Mouse (Mus musculus): ENCODE measurements around the gene Slc17a7. TPM values are rescaled to one million over a fixed set of nuclear protein-coding genes. Genes with fewer than 3 reads are reported as not detected.
"Not testable (repeated sequence)": the region's sequence is repeated elsewhere in the genome, so short reads cannot be mapped to it uniquely, and the experiment has no call there.

Gene Slc17a7
- polyA plus RNA-seq, 1 experiment: not detected

DNA sequence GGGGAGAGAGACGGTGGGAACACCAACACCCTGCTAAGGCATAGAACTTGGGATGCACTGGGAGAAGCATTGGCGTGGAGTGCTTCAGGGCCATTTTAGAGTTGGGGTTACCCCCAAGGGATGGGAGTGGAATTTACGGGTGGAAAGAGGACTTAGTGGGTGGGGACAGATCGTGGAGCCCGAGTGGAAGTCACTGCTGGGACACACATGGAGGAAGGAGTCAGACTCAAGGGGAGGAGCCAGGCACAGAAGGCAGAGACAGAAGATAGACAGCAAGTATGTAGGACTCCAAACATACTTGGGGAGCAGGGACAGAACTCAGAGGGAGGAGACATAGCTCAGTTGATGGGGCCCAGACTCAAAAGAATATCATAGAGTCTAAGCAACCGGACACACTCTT, 1.2 kb upstream of the Slc17a7 start:
- no peak for TF ChIP-seq POLR2A (IDR thresholded peaks at IDR 0.05; ENCODE audit: borderline replicate concordance, low read depth, low read length)
- no peak; the same call in 1 of the 2 replicates for TF ChIP-seq CTCF (IDR thresholded peaks at IDR 0.05; ENCODE audit: low read depth, low read length)
- Histone ChIP-seq H3K27ac (ENCODE audit: insufficient read depth, low read depth, low read length) (no peak overlapping the region), H3K4me3 (ENCODE audit: insufficient read depth, low read length) (peak overlapping the region; percentile 51), H3K4me1 (ENCODE audit: control insufficient read depth, insufficient read depth, low read length) (no peaks in the 10 kb centered on the region)

DNA sequence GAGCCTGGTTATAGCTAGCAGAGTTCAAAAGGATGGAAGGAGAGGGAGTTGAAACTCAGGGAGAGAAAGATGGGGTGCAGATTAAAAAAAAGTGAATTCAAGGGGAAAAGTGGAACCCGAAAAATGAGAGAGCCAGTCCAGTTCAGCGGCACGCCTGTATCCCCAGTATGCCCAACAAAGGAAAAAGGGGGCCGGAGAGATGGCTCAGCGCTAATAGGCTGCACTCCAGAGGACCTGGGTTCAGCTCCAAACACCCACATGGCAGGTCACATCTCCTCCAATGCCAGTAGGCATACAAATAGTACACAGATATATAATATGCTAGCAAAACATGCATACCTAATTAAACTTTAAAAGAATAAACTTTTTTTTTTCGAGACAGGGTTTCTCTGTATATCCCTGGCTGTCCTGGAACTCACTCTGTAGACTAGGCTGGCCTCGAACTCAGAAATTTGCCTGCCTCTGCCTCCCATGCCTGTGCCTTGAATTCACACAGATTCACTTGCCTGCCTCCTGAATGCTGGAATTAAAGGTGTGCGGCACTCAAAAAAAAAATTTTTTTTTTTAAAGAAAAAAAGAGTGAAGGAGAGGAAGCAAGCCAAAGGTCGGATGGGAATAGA, 643 bp upstream of the Slc17a7 start:
- H3K4me1 ChIP-seq (ENCODE audit: control insufficient read depth, insufficient read depth, low read length): no peaks in the 10 kb centered on the region
- TF ChIP-seq CTCF (IDR thresholded peaks at IDR 0.05; ENCODE audit: low read depth, low read length): no peak
- no peak for TF ChIP-seq POLR2A (IDR thresholded peaks at IDR 0.05; ENCODE audit: borderline replicate concordance, low read depth, low read length)
- no peak overlapping the region for H3K4me3 ChIP-seq (ENCODE audit: insufficient read depth, low read length)
- H3K27ac ChIP-seq (ENCODE audit: insufficient read depth, low read depth, low read length): no peak overlapping the region

GRCm38 (mm10) chr7:45164833-45165232, 1.1 kb downstream of the Slc17a7 start:
- TF ChIP-seq POLR2A (IDR thresholded peaks at IDR 0.05; ENCODE audit: borderline replicate concordance, low read depth, low read length) (no peak), CTCF (IDR thresholded peaks at IDR 0.05; ENCODE audit: low read depth, low read length) (no peak)
- Histone ChIP-seq H3K4me1 (ENCODE audit: control insufficient read depth, insufficient read depth, low read length) (no peaks in the 10 kb centered on the region), H3K27ac (ENCODE audit: insufficient read depth, low read depth, low read length) (no peak overlapping the region), H3K4me3 (ENCODE audit: insufficient read depth, low read length) (no peak overlapping the region)

DNA sequence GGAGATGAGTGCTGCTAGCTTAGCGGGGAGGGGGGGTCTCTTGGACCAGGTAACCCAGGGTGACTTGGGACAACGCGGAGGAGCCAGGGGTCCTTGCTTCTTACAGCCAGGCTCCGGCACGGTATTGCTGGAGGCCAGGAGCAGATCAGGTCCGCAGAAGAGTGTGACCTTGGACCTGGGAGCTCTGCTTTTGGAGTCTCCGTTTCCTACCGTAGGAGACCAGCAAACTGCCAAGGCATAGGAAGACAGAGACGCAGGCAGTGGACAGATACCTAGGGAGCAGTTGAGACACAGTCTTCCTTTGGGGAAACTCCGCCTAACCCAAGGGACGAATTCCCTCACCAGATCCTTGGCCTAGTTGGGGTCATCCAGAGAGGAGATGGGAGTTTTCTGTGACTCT, 2.0 kb downstream of the Slc17a7 start:
- no peak overlapping the region for H3K27ac ChIP-seq (ENCODE audit: insufficient read depth, low read depth, low read length)
- H3K4me3 ChIP-seq (ENCODE audit: insufficient read depth, low read length): no peak overlapping the region
- no peaks in the 10 kb centered on the region for H3K4me1 ChIP-seq (ENCODE audit: control insufficient read depth, insufficient read depth, low read length)
- TF ChIP-seq CTCF (IDR thresholded peaks at IDR 0.05; ENCODE audit: low read depth, low read length) (no peak), POLR2A (IDR thresholded peaks at IDR 0.05; ENCODE audit: borderline replicate concordance, low read depth, low read length) (no peak)

DNA sequence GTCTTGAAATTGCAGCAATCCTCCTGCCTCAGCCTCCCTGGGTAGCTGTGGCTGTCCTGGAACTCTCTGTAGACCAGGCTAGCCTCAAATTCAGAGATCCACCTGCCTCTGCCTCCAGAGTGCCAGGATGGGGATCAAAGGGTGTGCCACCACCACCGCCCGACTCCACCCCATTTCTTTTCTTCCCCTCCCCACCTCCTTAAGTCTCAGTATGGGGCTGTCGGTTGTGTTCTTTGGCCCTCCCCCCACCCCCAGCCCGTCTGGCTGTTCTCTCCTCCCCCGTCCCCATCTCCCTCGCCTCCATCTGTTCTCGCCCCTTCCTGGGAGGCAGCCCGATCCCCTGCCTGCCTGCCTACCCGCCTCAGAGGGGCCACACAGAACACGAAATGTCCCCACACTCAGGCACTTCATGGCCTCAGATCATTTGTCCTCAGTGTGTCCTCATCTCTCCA, 3.2 kb downstream of the Slc17a7 start:
- no peak overlapping the region for H3K4me3 ChIP-seq (ENCODE audit: insufficient read depth, low read length)
- no peak for TF ChIP-seq CTCF (IDR thresholded peaks at IDR 0.05; ENCODE audit: low read depth, low read length)
- no peak for TF ChIP-seq POLR2A (IDR thresholded peaks at IDR 0.05; ENCODE audit: borderline replicate concordance, low read depth, low read length)
- no peak overlapping the region for H3K27ac ChIP-seq (ENCODE audit: insufficient read depth, low read depth, low read length)
- H3K4me1 ChIP-seq (ENCODE audit: control insufficient read depth, insufficient read depth, low read length): no peaks in the 10 kb centered on the region

DNA sequence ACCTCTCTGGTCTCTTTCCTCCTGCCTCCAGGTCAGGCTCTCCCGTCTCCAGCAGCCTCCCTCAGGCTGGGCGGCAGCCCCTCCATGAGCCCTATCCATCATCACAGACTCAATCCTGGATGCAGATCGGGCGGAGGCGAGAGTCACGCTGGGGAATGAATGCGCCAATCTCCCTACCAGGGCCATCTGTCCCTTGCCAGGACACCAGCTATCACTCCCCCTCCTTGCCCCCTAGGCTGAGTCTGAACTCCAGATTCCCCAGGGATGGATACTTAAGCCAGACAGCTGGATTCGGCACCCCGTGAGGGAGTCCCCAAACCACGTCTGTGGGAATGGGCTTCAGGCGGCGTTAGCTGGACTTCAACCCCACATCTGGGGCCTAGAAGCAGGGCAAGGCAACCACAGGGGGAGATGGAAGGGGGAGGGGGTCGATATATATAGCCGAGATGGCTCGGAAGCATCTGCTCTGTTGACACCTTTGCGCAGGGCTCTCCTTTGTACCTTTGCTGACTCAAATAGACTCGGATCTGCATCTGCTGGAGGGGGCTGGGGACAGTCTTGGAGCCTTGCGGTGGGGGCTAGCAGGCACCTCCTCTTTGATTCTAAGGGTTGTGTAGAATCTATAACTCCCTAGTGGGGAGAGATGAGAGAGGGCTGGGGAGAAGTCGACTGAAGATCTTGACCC, 4.2 kb downstream of the Slc17a7 start:
- TF ChIP-seq POLR2A (IDR thresholded peaks at IDR 0.05; ENCODE audit: borderline replicate concordance, low read depth, low read length): no peak
- no peak for TF ChIP-seq CTCF (IDR thresholded peaks at IDR 0.05; ENCODE audit: low read depth, low read length)
- no peak overlapping the region for H3K27ac ChIP-seq (ENCODE audit: insufficient read depth, low read depth, low read length)
- H3K4me1 ChIP-seq (ENCODE audit: control insufficient read depth, insufficient read depth, low read length): no peaks in the 10 kb centered on the region
- H3K4me3 ChIP-seq (ENCODE audit: insufficient read depth, low read length): no peak overlapping the region

- no peak overlapping the region for H3K27ac ChIP-seq (ENCODE audit: insufficient read depth, low read depth, low read length)
- H3K4me1 ChIP-seq (ENCODE audit: control insufficient read depth, insufficient read depth, low read length): no peaks in the 10 kb centered on the region
- TF ChIP-seq POLR2A (IDR thresholded peaks at IDR 0.05; ENCODE audit: borderline replicate concordance, low read depth, low read length) (no peak), CTCF (IDR thresholded peaks at IDR 0.05; ENCODE audit: low read depth, low read length) (no peak)
- H3K4me3 ChIP-seq (ENCODE audit: insufficient read depth, low read length): no peak overlapping the region
Observed at GRCm38 (mm10) chr7:45168656-45169055, 4.9 kb downstream of the Slc17a7 start.

- H3K4me3 ChIP-seq (ENCODE audit: insufficient read depth, low read length): no peak overlapping the region
- H3K27ac ChIP-seq (ENCODE audit: insufficient read depth, low read depth, low read length): no peak overlapping the region
- no peak for TF ChIP-seq POLR2A (IDR thresholded peaks at IDR 0.05; ENCODE audit: borderline replicate concordance, low read depth, low read length)
- TF ChIP-seq CTCF (IDR thresholded peaks at IDR 0.05; ENCODE audit: low read depth, low read length): no peak
Observed at GRCm38 (mm10) chr7:45169495-45169894, 5.7 kb downstream of the Slc17a7 start.

GRCm38 (mm10) chr7:45172974-45173373, 9.2 kb downstream of the Slc17a7 start:
- Histone ChIP-seq H3K27ac (ENCODE audit: insufficient read depth, low read depth, low read length) (no peak overlapping the region), H3K4me3 (ENCODE audit: insufficient read depth, low read length) (no peak overlapping the region), H3K4me1 (ENCODE audit: control insufficient read depth, insufficient read depth, low read length) (no peaks in the 10 kb centered on the region)
- TF ChIP-seq POLR2A (IDR thresholded peaks at IDR 0.05; ENCODE audit: borderline replicate concordance, low read depth, low read length): no peak
- peak; percentile 36; the same call in 1 of the 2 replicates for TF ChIP-seq CTCF (IDR thresholded peaks at IDR 0.05; ENCODE audit: low read depth, low read length)

More at GRCm38 (mm10) chr7:45169495-45169894, 5.7 kb downstream of the Slc17a7 start:
- H3K4me1 ChIP-seq (ENCODE audit: control insufficient read depth, insufficient read depth, low read length): no peaks in the 10 kb centered on the region

GRCm38 (mm10) chr7:45173772-45174171, 10.0 kb downstream of the Slc17a7 start:
- not testable (repeated sequence) for H3K27ac ChIP-seq (ENCODE audit: insufficient read depth, low read depth, low read length); H3K4me1 ChIP-seq (ENCODE audit: control insufficient read depth, insufficient read depth, low read length); H3K4me3 ChIP-seq (ENCODE audit: insufficient read depth, low read length)

All from bone marrow macrophage, adult 2 months (primary cell).